Mouse (Mus musculus): ENCODE data around the gene Lck. TPM values are rescaled to one million over a fixed set of nuclear protein-coding genes. Genes with fewer than 3 reads are reported as not detected.
A peak's percentile ranks its signal among the peaks of the same experiment; 100 is the strongest.

Lck gene
- total RNA-seq, 2 experiments from 2014 or later: 0.32 to 5.0 TPM

GRCm38 (mm10) chr4:129585773-129586172 is 12.3 kb upstream of the Lck start:
- DNase-seq: no peak

- DNase-seq: peak; percentile 85 to 92
Measured at GRCm38 (mm10) chr4:129584884-129585608, 11.6 kb upstream of the Lck start.

- DNase-seq: no peak
Measured at GRCm38 (mm10) chr4:129584370-129584769, 10.9 kb upstream of the Lck start.

- no peak for DNase-seq
Measured at GRCm38 (mm10) chr4:129582251-129582650, 8.8 kb upstream of the Lck start.

GRCm38 (mm10) chr4:129580347-129580746 is 6.9 kb upstream of the Lck start:
- DNase-seq: no peak

- peak; percentile 48 to 76 for DNase-seq
Measured at GRCm38 (mm10) chr4:129578466-129578865, 5.0 kb upstream of the Lck start, which contains the start of gene Fam167b. Gene Fam167b (minus strand): TSS chr4:129578549.

GRCm38 (mm10) chr4:129577688-129578087 is 4.2 kb upstream of the Lck start:
- DNase-seq: no peak

- peak; percentile 69 for DNase-seq
Measured at GRCm38 (mm10) chr4:129576863-129577491, 3.5 kb upstream of the Lck start.

GRCm38 (mm10) chr4:129575171-129575844 is 1.9 kb upstream of the Lck start:
- DNase-seq: peak in 1 of 2 experiments; percentile 54

- no peak for DNase-seq
Measured at GRCm38 (mm10) chr4:129573093-129573370, 409 bp downstream of the Lck start.

GRCm38 (mm10) chr4:129572236-129573092 is 977 bp downstream of the Lck start:
- no peak for DNase-seq

DNA sequence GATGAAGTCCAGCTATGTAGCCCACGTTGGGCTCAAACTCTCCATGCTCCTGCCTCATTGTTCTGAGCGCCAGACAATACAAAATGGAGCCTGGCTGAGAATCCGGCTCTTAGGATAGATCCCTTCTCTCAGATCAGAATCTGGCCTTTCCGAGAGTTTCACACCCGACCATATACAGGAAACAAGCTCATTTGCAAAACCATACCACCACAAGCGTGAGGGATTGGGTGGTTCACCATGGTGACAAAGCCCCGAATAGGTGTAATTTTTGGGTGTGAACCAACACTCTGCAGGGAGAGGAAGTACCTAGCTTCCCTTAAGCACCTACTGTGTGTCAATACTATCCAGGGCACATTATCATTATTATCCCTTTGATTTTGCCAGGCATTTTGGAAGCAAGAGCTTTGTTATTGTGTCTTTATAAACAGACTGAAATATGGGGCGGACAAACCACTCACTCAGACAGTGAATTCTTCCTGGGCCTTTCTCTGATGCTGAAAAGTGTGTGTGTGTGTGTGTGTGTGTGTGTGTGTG is 1.8 kb downstream of the Lck start:
- no peak for DNase-seq

- DNase-seq: no peak
Measured at GRCm38 (mm10) chr4:129570028-129570427, 3.4 kb downstream of the Lck start.

DNA sequence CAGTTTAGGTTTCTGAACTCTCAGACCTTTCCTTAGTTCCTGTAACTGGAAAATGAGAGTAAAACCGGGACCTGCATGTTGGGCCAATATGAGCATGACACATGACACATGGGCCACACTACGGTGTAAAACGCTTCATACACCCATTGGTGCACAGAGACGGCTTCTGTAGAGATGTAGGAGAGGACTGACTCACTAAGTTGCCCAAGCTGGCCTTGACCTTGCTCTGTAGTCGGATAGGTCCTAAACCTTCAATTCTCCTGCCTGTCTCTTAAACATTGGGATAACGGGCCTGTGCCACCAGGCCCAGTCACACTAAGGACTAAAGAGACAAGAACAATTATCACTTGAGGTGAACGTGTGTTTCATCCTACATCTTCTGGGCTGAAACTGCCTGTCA is 5.1 kb downstream of the Lck start:
- no peak for DNase-seq

GRCm38 (mm10) chr4:129565139-129565538 is 8.3 kb downstream of the Lck start:
- DNase-seq: no peak

DNA sequence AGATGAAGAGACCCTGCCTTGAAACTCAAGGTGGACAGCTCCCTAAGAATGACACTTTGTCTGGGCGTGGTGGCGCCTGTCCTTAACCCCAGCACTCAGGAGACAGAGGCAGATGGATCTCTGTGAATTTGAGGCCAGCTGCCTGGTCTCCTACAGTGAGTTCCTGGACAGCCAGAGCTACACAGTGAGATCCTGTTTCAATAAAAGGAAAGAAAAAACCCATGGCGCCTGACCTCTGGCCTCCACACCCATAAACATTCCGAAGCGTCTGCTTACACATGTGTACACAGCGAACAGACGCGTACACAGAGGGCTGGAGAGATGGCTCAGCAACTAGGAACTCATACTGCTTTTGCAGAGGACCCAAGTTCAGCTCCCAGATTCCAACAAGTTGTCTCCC is 9.7 kb downstream of the Lck start:
- no peak for DNase-seq

- no peak for DNase-seq
Measured at GRCm38 (mm10) chr4:129561184-129561583, 12.3 kb downstream of the Lck start.

- DNase-seq: peak in 1 of 2 experiments; percentile 22
Measured at GRCm38 (mm10) chr4:129558321-129558955, 15.0 kb downstream of the Lck start.

DNA sequence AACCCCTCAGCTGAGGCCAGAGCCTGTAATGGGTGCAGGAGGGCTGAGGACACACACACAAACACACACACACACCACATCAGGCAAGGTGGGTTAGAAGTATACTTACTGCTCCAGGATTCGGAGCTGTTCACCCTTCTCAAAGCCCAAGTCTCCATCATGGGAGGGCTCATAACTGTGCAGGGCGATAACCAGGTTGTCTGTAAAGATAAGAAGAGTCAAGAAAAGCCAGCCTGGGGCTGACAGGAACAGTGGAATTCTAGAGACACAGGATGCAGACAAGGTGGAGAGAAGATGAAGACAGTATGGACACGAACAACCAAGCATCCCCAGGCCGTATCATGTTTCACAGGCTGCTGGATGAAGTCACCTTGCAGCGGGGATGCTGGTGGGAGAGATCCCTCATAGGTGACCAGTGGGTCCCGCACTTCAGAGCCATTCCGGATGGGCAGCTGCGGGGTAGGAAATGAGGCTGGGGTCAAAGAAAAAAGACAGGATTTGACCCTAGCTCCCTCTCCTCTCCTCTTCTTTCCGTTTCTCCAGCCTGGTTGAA is 16.1 kb downstream of the Lck start:
- DNase-seq: no peak

DNA sequence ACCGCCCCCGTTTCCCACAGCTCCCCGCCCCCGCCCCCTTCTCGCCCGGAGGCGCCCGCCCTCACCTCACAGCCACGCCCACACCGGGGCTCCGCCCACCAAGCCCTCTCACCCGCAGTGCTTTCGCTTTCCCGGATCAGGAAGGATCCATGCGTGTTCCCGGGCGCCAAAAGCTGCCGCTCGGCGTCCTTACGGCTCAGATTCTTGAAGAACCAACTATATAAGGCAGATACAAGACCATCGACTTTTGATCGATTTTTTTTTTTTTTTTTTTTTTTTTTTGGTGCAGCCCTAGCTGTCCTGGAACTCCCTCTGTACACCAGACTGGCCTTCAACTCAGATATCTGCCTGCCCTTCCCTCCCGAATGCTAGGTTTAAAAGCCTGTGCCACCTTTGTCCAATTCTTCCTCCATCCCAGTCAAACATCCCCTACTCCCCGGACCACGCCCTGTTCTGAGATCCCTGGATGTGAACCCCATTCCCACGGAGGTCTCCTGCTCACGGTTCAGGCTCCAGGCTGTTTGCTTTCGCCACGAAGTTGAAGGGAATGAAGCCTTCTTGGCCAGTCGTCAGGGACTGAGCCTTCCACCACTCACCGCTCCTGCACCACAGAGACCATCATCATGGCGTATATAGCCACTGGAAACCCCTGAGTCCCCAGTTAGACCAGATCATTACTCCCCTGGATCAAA is 16.8 kb downstream of the Lck start:
- DNase-seq: peak; percentile 93 to 95

Measured in heart, adult 18-20 months (tissue).